Mouse (Mus musculus) layer of hippocampus, postnatal 36 days (tissue): ENCODE data around the gene Wdr86. TPM values are rescaled to one million over a fixed set of nuclear protein-coding genes. Genes with fewer than 3 reads are reported as not detected.

Experiments
- DNase-seq, 2 experiments: peaks; one replicate each; pipeline ENCODE4 v3.0.0; 2022
- total RNA-seq, 2 experiments: library from RNA; stranded (reverse); gene quantifications; 2 replicates each; pipeline ENCODE4 v1.2.3; 2021

Gene Wdr86
- total RNA-seq, 2 experiments from 2014 or later: 0.22 to 1.5 TPM

GRCm38 (mm10) chr5:24681436-24681835 is 49.1 kb downstream of the Wdr86 start:
- DNase-seq: no peak

GRCm38 (mm10) chr5:24674238-24674637 is 56.3 kb downstream of the Wdr86 start:
- DNase-seq: peak; percentile 77 to 84

Other genes with a start within 250 kb of the Wdr86 start
- gene Gbx1, start 203.5 kb downstream of the Wdr86 start, total RNA-seq: not detected
- gene Asb10, start 189.7 kb downstream of the Wdr86 start, total RNA-seq: under 1 TPM in 1 of 2 experiments, not detected in 1; 0.25 TPM
- gene 4931409K22Rik, start 173.9 kb downstream of the Wdr86 start, total RNA-seq: not detected
- 10 to 100 TPM; 74.5 to 77.3 TPM for gene Abcf2, start 153.3 kb downstream of the Wdr86 start, total RNA-seq
- gene Chpf2, start 144.0 kb downstream of the Wdr86 start, total RNA-seq: 10 to 100 TPM; 58.0 to 61.2 TPM
- gene Smarcd3, start 106.3 kb downstream of the Wdr86 start, total RNA-seq: 10 to 100 TPM; 88.0 to 89.8 TPM
- 10 to 100 TPM; 63.3 to 65.9 TPM for gene Nub1, start 45.2 kb downstream of the Wdr86 start, total RNA-seq
- gene Crygn, start 27.3 kb upstream of the Wdr86 start, total RNA-seq: under 1 TPM; 0.53 to 0.95 TPM
- 100 to 1,000 TPM; 111 to 120 TPM for gene Rheb, start 111.9 kb upstream of the Wdr86 start, total RNA-seq